8 mouse cellular contexts compared by ENCODE assay signal in genomic region chr4:45487681-45488081, GRCm38 (mm10). TPM values are rescaled to one million over a fixed set of nuclear protein-coding genes. Genes with fewer than 3 reads are reported as not detected.
DNase-seq lines count a peak whose midpoint lies in the region; ATAC-seq and TF ChIP-seq lines count a peak whose summit lies in the region.
"Had no signal": no experiment of that assay in that cellular context is flagged by ENCODE, and none has a peak within 500 bp of the region (broad histone marks: within the 10 kb centered on the region; RNA-seq: fewer than 3 reads in every experiment).

No protein-coding gene starts in this region.

- peaks cover 69 to 91% of the 10 kb centered on the region in 2 experiments for H3K4me1 ChIP-seq in heart, embryonic 14.5 days (ENCODE audit: control insufficient read depth in 2 of 2, insufficient read depth in 2 of 2, low read length in 2 of 2)
- peaks cover 60% of the 10 kb centered on the region for H3K4me1 ChIP-seq in lung, embryonic 14.5 days (ENCODE audit: insufficient read depth)

- H3K9me3 ChIP-seq in heart, embryonic 14.5 days (ENCODE audit: control insufficient read depth, low read length), result no peaks in the 10 kb centered on the region
- H3K9me3 ChIP-seq in lung, embryonic 14.5 days (ENCODE audit: low read depth, low read length), result no peaks in the 10 kb centered on the region
- H3K9me3 ChIP-seq: limb, embryonic 12.5 days had no signal

- no peaks in the 10 kb centered on the region for H3K27me3 ChIP-seq in heart, embryonic 14.5 days (ENCODE audit: control insufficient read depth, insufficient read depth, low read length)
- H3K27me3 ChIP-seq in lung, embryonic 14.5 days (ENCODE audit: insufficient read depth, low read length), result no peaks in the 10 kb centered on the region
- H3K27me3 ChIP-seq: limb, embryonic 12.5 days had no signal

- 40% methylated on average over 6 of the region's 6 CpGs for WGBS in heart, embryonic 14.5 days
- WGBS in lung, embryonic 14.5 days, result 15% methylated on average over 6 of the region's 6 CpGs

- no peak for TF ChIP-seq CTCF in lung, embryonic 14.5 days (IDR thresholded peaks at IDR 0.05; ENCODE audit: low read depth)

- peak overlapping the region in 1 of 2 experiments; percentile 51; a peak in 3 of 4 replicates for H3K27ac ChIP-seq in heart, embryonic 14.5 days (replicated peaks in 1 of 2; ENCODE audit: control insufficient read depth in 1 of 2, insufficient read depth in 1 of 2, low read depth in 2 of 2, low read length in 2 of 2)
- H3K27ac ChIP-seq in lung, embryonic 14.5 days (ENCODE audit: low read depth), result no peak overlapping the region
- H3K27ac ChIP-seq: limb, embryonic 12.5 days had no signal

- no peak for ATAC-seq in heart, embryonic 14.5 days (ENCODE audit: insufficient number of reproducible peaks, insufficient read depth, low FRiP score, low read depth)
- ATAC-seq in lung, embryonic 14.5 days (ENCODE audit: insufficient read depth), result peak; percentile 58

- peaks cover 22% of the 10 kb centered on the region; the same call in 1 of the 2 replicates for H3K36me3 ChIP-seq in heart, embryonic 14.5 days (ENCODE audit: control insufficient read depth, insufficient read depth, low read length)
- H3K36me3 ChIP-seq in lung, embryonic 14.5 days (ENCODE audit: insufficient read depth), result no peaks in the 10 kb centered on the region

- no peak overlapping the region for H3K4me2 ChIP-seq in heart, embryonic 14.5 days (ENCODE audit: low read length)
- H3K4me2 ChIP-seq in lung, embryonic 14.5 days, result no peak overlapping the region
- H3K4me2 ChIP-seq: limb, embryonic 12.5 days had no signal

- no peak overlapping the region for H3K4me3 ChIP-seq in heart, embryonic 14.5 days (ENCODE audit: control insufficient read depth in 1 of 2, insufficient read depth in 1 of 2, low read depth in 1 of 2, low read length in 2 of 2)
- no peak overlapping the region for H3K4me3 ChIP-seq in lung, embryonic 14.5 days (ENCODE audit: low read depth, low read length)
- H3K4me3 ChIP-seq: limb, embryonic 12.5 days had no signal

- DNase-seq in ovary, postnatal 36 days (ENCODE audit: low spot score), result peak; percentile 37
- no peak for DNase-seq in ovary, postnatal 10 days (ENCODE audit: low spot score)
- DNase-seq in lung, embryonic 14.5 days, result peak; percentile 84
- no peak for DNase-seq in right cerebral cortex, adult 18-20 months
- DNase-seq in gastrocnemius, postnatal 4 days (ENCODE audit: low spot score in 2 of 2), result no peak
- no peak for DNase-seq in cerebellum, postnatal 4 days (ENCODE audit: low spot score in 2 of 2)

- H3K9ac ChIP-seq in heart, embryonic 14.5 days (ENCODE audit: low read length), result peak overlapping the region; percentile 44; the same call in 1 of the 2 replicates
- no peak overlapping the region for H3K9ac ChIP-seq in lung, embryonic 14.5 days
- H3K9ac ChIP-seq: limb, embryonic 12.5 days had no signal

RNA-seq across cellular contexts. Expression of gene Shb, which starts 44.6 kb away (rescaled TPM):
- polyA plus RNA-seq in heart, embryonic 14.5 days (2014; fragmentation: Nextera tagmentation; extraction: Ambion mirVana), result 15.3 and 19.0 TPM in 2 replicates
- polyA plus RNA-seq in lung, embryonic 14.5 days (2014; fragmentation: Nextera tagmentation; extraction: Ambion mirVana), result 10.6 TPM in 2 replicates
- 10 to 100 TPM; 16.8 to 23.5 TPM for total RNA-seq in gastrocnemius, postnatal 4 days (2021)

Comparison
In these comparisons a context has a peak if more than half of its experiments do, and no peak if none do; other contexts are left out.
1. DNase-seq: peak in ovary, postnatal 36 days (single experiment) and lung, embryonic 14.5 days (single experiment); none in ovary, postnatal 10 days (single experiment), right cerebral cortex, adult 18-20 months (single experiment), gastrocnemius, postnatal 4 days (0 of 2) and cerebellum, postnatal 4 days (0 of 2).